ENCODE assay signal across 8 mouse cellular contexts in the genomic region with DNA sequence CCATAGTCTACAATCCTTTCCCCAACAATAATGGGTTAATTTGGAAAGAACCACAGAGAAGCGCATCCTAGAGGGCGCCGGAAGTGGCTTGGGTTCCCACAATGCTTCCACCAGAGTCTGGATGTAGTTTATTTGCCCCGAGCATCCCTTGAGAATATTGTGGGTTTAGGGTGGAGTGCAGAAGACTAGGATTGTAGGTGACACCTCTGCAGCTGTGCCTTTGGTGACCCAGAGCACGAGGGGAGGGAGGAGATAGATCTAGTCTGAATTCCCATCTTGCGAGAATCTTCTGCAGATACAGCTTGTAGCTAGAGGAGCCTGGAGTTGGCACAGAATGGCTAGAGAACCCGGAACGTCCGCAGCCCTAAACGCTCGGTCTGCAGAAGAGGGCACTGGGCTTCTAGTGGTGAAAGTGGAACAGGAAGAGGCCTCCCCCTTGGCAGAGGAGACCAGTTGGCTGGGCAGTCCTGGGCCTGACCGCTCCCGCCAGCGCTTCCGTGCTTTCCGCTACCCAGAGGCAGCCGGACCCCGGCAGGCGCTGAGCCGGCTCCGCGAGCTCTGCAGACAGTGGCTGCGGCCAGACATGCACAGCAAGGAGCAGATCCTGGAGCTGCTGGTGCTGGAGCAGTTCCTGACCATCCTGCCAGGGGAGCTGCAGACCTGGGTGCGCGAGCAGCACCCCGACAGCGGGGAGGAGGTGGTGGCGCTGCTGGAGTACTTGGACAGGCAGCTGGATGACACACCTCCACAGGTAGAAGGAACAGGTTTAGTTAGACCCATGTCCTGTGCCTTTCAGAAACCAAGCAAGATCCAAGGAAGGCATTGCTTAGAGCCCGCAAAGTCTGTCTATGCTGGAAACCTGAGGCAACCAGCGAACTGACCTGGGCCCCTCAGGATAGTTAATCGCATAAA. TPM values are rescaled to one million over a fixed set of nuclear protein-coding genes. Genes with fewer than 3 reads are reported as not detected.
DNase-seq lines count a peak whose midpoint lies in the region; ATAC-seq lines count a peak whose summit lies in the region.
"Not testable (repeated sequence)": the region's sequence is repeated elsewhere in the genome, so short reads cannot be mapped to it uniquely, and the experiment has no call there.
"Had no signal": no experiment of that assay in that cellular context is flagged by ENCODE, and none has a peak within 500 bp of the region (broad histone marks: within the 10 kb centered on the region; RNA-seq: fewer than 3 reads in every experiment).

Gene Zkscan4 (plus strand): TSS at position 149 of the 912 bp plus-strand sequence.
Gene Gm10065 (minus strand): TSS at position 683 of the 912 bp plus-strand sequence.

- peak; percentile 60 for ATAC-seq in heart, embryonic 11.5 days (replicated peaks; ENCODE audit: insufficient number of reproducible peaks, low FRiP score, low TSS enrichment)
- peak; percentile 52 for ATAC-seq in megakaryocyte-erythroid progenitor cell, adult 5-6 weeks (replicated peaks; ENCODE audit: low FRiP score, low TSS enrichment, poor library complexity, severe bottlenecking)

- not testable (repeated sequence) for H3K4me1 ChIP-seq in brown adipose tissue, adult 24 weeks (ENCODE audit: control insufficient read depth, insufficient read depth, insufficient read length, low read length); heart, embryonic 11.5 days (ENCODE audit: control insufficient read depth, insufficient read depth, low read length); limb, embryonic 10.5 days
- peaks cover 14% of the 10 kb centered on the region for H3K4me1 ChIP-seq in forebrain, embryonic 10.5 days

- not testable (repeated sequence) for H3K36me3 ChIP-seq in forebrain, embryonic 10.5 days (replicated peaks); heart, embryonic 11.5 days (ENCODE audit: control insufficient read depth, insufficient read depth, low read length); limb, embryonic 10.5 days

- H3K27me3 ChIP-seq in forebrain, embryonic 10.5 days (ENCODE audit: poor library complexity, severe bottlenecking); heart, embryonic 11.5 days (ENCODE audit: control insufficient read depth, insufficient read depth, low read length); limb, embryonic 10.5 days (ENCODE audit: low read depth, poor library complexity, severe bottlenecking): not testable (repeated sequence)

- H3K4me2 ChIP-seq in heart, embryonic 11.5 days, result peak within 1 kb of the TSS; percentile 72

- H3K27ac ChIP-seq in brown adipose tissue, adult 24 weeks (replicated peaks; ENCODE audit: low read depth, low read length), result peak within 1 kb of the TSS; percentile 62
- peak within 1 kb of the TSS; percentile 82 for H3K27ac ChIP-seq in forebrain, embryonic 10.5 days
- peak within 1 kb of the TSS; percentile 54 for H3K27ac ChIP-seq in heart, embryonic 11.5 days (ENCODE audit: low read depth, low read length)
- H3K27ac ChIP-seq in limb, embryonic 10.5 days, result peak within 1 kb of the TSS; percentile 70

- peak within 1 kb of the TSS; percentile 74 for H3K9ac ChIP-seq in heart, embryonic 11.5 days (ENCODE audit: low read depth, low read length)

- H3K9me3 ChIP-seq in forebrain, embryonic 10.5 days; heart, embryonic 11.5 days (replicated peaks; ENCODE audit: control insufficient read depth, low read length); limb, embryonic 10.5 days (replicated peaks): not testable (repeated sequence)

- H3K4me3 ChIP-seq in brown adipose tissue, adult 24 weeks (ENCODE audit: insufficient read depth, low read depth, low read length), result peak within 1 kb of the TSS; percentile 91
- peak within 1 kb of the TSS; percentile 69 for H3K4me3 ChIP-seq in forebrain, embryonic 10.5 days
- peak within 1 kb of the TSS; percentile 59 for H3K4me3 ChIP-seq in heart, embryonic 11.5 days (ENCODE audit: low read depth, low read length)
- peak within 1 kb of the TSS; percentile 56 for H3K4me3 ChIP-seq in limb, embryonic 10.5 days

- 4% methylated on average over 31 of the region's 31 CpGs for WGBS in forebrain, embryonic 10.5 days
- 3% methylated on average over 26 of the region's 31 CpGs for WGBS in heart, embryonic 11.5 days (ENCODE audit: insufficient replicate concordance)
- WGBS in limb, embryonic 10.5 days, result 4% methylated on average over 31 of the region's 31 CpGs

- peak; percentile 67 for DNase-seq in forebrain, embryonic 10.5 days (ENCODE audit: extremely low spot score, low spot score)
- DNase-seq in kidney, adult 9 months, result peak; percentile 71
- DNase-seq in limb, embryonic 10.5 days (ENCODE audit: low spot score), result peak; percentile 66
- peak; percentile 72 for DNase-seq in right cerebral cortex, postnatal 14 days

RNA-seq across cellular contexts. Expression of gene Zkscan4, which starts in this region (rescaled TPM):
- 1.7 and 2.2 TPM in 2 replicates for polyA plus RNA-seq in brown adipose tissue, adult 24 weeks (2012; ENCODE audit: insufficient read depth, insufficient read length, missing spikeins)
- 3.7 and 4.0 TPM in 2 replicates for polyA plus RNA-seq in forebrain, embryonic 10.5 days (2016; fragmentation: Nextera tagmentation; extraction: Ambion mirVana)
- 1.2 and 1.8 TPM in 2 replicates for polyA plus RNA-seq in heart, embryonic 11.5 days (2014; fragmentation: Nextera tagmentation; extraction: Ambion mirVana)
- polyA plus RNA-seq in limb, embryonic 10.5 days (2016; fragmentation: Nextera tagmentation; extraction: Ambion mirVana), result 2.5 and 3.3 TPM in 2 replicates
- total RNA-seq in megakaryocyte-erythroid progenitor cell, adult 5-6 weeks (2014; fragmentation: Nextera tagmentation), result not detected in 2 replicates
- not detected in 2 replicates for total RNA-seq in megakaryocyte-erythroid progenitor cell, adult 5-6 weeks (2017)

RNA-seq across cellular contexts. Expression of gene Gm10065, which starts in this region (rescaled TPM):
- polyA plus RNA-seq in brown adipose tissue, adult 24 weeks (2012; ENCODE audit: insufficient read depth, insufficient read length, missing spikeins), result not detected in 2 replicates
- polyA plus RNA-seq in forebrain, embryonic 10.5 days (2016; fragmentation: Nextera tagmentation; extraction: Ambion mirVana), result 1.1 TPM in 1 of 2 replicates, not detected in the other
- not detected in 2 replicates for polyA plus RNA-seq in heart, embryonic 11.5 days (2014; fragmentation: Nextera tagmentation; extraction: Ambion mirVana)
- polyA plus RNA-seq in limb, embryonic 10.5 days (2016; fragmentation: Nextera tagmentation; extraction: Ambion mirVana), result not detected in 2 replicates
- total RNA-seq in megakaryocyte-erythroid progenitor cell, adult 5-6 weeks (2014; fragmentation: Nextera tagmentation), result not detected in 2 replicates
- not detected in 2 replicates for total RNA-seq in megakaryocyte-erythroid progenitor cell, adult 5-6 weeks (2017)
- polyA plus RNA-seq: large intestine, adult 2 months had no signal

Comparison
In these comparisons a context has a peak if more than half of its experiments do, and no peak if none do; other contexts are left out.
1. Peak in every context shown above with its lines: DNase-seq, ATAC-seq, H3K4me3 ChIP-seq and H3K27ac ChIP-seq.
2. Peak in ATAC-seq in megakaryocyte-erythroid progenitor cell, adult 5-6 weeks; RNA of the genes that start here not detected or under 1 TPM.